Mouse (Mus musculus) myocyte (in vitro differentiated cells): ENCODE measurements at regions not wholly inside any gene's neighbourhood (a gene's known extent, or its start where the extent isn't known, plus 50 kb on each side); places are given as distances from the start of the nearest gene placed in this dataset.

ENCODE experiments used
- CEBPB ChIP-seq: IDR thresholded peaks from 2 replicates; pipeline ENCODE4 v1.6.1; 2011; ENCODE audit warnings: mild to moderate bottlenecking, moderate library complexity; ENCODE audit not compliant: poor library complexity, insufficient read depth, severe bottlenecking
- E2F4 ChIP-seq: IDR thresholded peaks from one replicate; pipeline ENCODE4 v1.6.1; 2011; ENCODE audit warnings: mild to moderate bottlenecking, control low read depth, moderate library complexity; ENCODE audit not compliant: insufficient read depth
- MAX ChIP-seq: IDR thresholded peaks from one replicate; pipeline ENCODE4 v1.6.1; 2011; ENCODE audit warnings: low read depth, mild to moderate bottlenecking, control low read depth
- MYOD1 ChIP-seq, 3 experiments: IDR thresholded peaks; one replicate each; pipeline ENCODE4 v1.6.1; 2011; ENCODE audit warnings: control low read depth in 2 of 3, low read depth in 2 of 3, mild to moderate bottlenecking in 2 of 3, moderate library complexity in 1 of 3; ENCODE audit not compliant: insufficient read length in 2 of 3, control insufficient read depth in 1 of 3
- MYOG ChIP-seq, 3 experiments: IDR thresholded peaks; one replicate each; pipeline ENCODE4 v1.6.1; 2011; ENCODE audit warnings: control low read depth in 2 of 3, low read depth in 2 of 3, mild to moderate bottlenecking in 2 of 3; ENCODE audit not compliant: insufficient read length in 2 of 3, control insufficient read depth in 1 of 3, insufficient read depth in 1 of 3
- POLR2A ChIP-seq: IDR thresholded peaks from one replicate; pipeline ENCODE4 v1.6.1; 2011; ENCODE audit warnings: low read depth, mild to moderate bottlenecking, control low read depth, moderate library complexity; ENCODE audit not compliant: insufficient read length
- REST ChIP-seq: IDR thresholded peaks from one replicate; pipeline ENCODE4 v1.6.1; 2011; ENCODE audit warnings: mild to moderate bottlenecking, control low read depth, moderate library complexity; ENCODE audit not compliant: insufficient read depth, insufficient read length
- SRF ChIP-seq: IDR thresholded peaks from one replicate; pipeline ENCODE4 v1.6.1; 2011; ENCODE audit warnings: low read depth; ENCODE audit not compliant: control insufficient read depth, insufficient read length
- TCF12 ChIP-seq: IDR thresholded peaks from one replicate; pipeline ENCODE4 v1.6.1; 2011; ENCODE audit warnings: mild to moderate bottlenecking, control low read depth; ENCODE audit not compliant: poor library complexity, insufficient read depth, severe bottlenecking
- TCF3 ChIP-seq: IDR thresholded peaks from one replicate; pipeline ENCODE4 v1.6.1; 2011; ENCODE audit warnings: low read depth, control low read depth; ENCODE audit not compliant: insufficient read length
- USF1 ChIP-seq: IDR thresholded peaks from one replicate; pipeline ENCODE4 v1.6.1; 2011; ENCODE audit warnings: low read depth, mild to moderate bottlenecking, control low read depth, moderate library complexity

DNA sequence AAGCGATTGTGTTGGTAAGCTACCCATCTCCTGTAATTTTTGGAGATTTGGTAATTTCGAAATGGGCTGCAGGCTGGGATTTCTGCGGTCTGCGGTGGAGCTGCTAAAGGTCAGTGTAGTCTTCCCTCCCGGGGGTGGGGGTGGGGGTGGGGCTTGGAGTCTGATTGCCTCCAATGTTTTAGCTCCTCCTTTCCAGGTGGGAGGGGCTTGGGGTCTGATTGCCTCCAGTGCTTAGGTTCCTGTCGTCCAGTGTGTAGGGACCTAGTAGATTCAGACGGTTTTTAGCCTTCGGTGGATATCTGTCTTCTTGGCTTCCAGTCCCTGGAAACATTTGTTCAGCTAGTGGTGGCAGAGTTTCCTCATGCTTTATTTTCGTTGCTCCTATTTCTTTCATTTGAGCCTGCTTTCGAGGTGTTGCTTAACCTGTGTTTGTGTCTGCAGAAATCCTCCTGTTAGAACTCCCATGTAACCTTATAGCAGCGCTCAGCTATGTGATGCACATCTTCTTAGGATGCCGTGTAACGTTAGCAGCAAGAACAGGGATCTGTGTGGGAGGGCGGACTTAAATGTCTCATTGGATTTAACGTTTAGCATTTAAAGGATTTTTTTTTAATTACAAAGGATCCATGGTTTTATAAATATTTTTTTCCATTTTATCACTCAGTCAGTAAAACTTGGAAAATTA lies 145.1 kb upstream of the Mkln1 start:
- TF ChIP-seq TCF12 (no peak), REST (no peak), E2F4 (no peak), POLR2A (no peak), USF1 (no peak), MAX (no peak), SRF (no peak), MYOD1 (IDR thresholded peaks at IDR 0.05; ENCODE audit: control insufficient read depth in 1 of 3, insufficient read length in 2 of 3, low read depth in 2 of 3) (no peak), TCF3 (no peak), CEBPB (no peak), MYOG (IDR thresholded peaks at IDR 0.05; ENCODE audit: control insufficient read depth in 1 of 3, insufficient read depth in 1 of 3, insufficient read length in 2 of 3, low read depth in 2 of 3) (no peak)
